Mouse (Mus musculus) C2C12 (cell line): Measurements from ENCODE around the gene Nobox.

Experiments used
- CEBPB ChIP-seq: IDR thresholded peaks from one replicate; pipeline ENCODE4 v1.6.1; 2011; ENCODE audit warnings: low read depth, mild to moderate bottlenecking, control low read depth, moderate library complexity
- CTCF ChIP-seq: IDR thresholded peaks from one replicate; pipeline ENCODE4 v1.5.1; 2011; ENCODE audit not compliant: control insufficient read depth, insufficient read depth, insufficient read length
- FOSL1 ChIP-seq: IDR thresholded peaks from one replicate; pipeline ENCODE4 v1.8.0; 2011; ENCODE audit warnings: mild to moderate bottlenecking, low read length; ENCODE audit not compliant: poor library complexity, insufficient read depth, severe bottlenecking
- MAX ChIP-seq: IDR thresholded peaks from one replicate; pipeline ENCODE4 v1.6.1; 2011; ENCODE audit warnings: mild to moderate bottlenecking, control low read depth
- MYOD1 ChIP-seq: IDR thresholded peaks from one replicate; pipeline ENCODE4 v1.6.1; 2011; ENCODE audit warnings: low read depth; ENCODE audit not compliant: control insufficient read depth, insufficient read length
- MYOG ChIP-seq: IDR thresholded peaks from one replicate; pipeline ENCODE4 v1.6.1; 2011; ENCODE audit not compliant: control insufficient read depth, insufficient read length; ENCODE audit errors: extremely low read depth
- USF1 ChIP-seq: IDR thresholded peaks from one replicate; pipeline ENCODE4 v1.6.1; 2011; ENCODE audit warnings: low read depth, mild to moderate bottlenecking, control low read depth, moderate library complexity

DNA sequence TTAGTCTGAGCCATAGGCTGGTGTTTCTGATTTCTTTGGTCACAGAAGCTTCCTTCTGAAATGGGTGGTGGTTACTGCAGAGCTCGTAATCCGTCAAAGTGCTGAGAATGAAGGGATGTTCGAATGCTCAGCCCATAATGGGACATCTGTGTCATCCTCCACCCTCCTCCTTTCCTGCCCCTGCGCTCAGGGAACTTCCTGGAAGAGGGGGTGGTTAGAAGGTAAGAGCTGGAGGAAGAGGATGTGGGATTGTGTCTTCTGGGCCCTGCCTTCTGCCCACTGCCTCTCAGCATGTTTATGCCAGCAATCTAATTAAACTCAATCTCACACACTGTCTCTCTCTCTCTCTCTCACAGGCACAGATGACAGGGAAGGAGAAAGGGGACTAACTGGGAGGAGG, 39.7 kb upstream of the Nobox start:
- TF ChIP-seq CTCF: no peak
- no peak for TF ChIP-seq USF1
- TF ChIP-seq MAX: no peak
- no peak for TF ChIP-seq MYOG
- TF ChIP-seq MYOD1: no peak
- TF ChIP-seq CEBPB: no peak
- no peak for TF ChIP-seq FOSL1
